Mouse (Mus musculus) heart, embryonic 13.5 days (tissue): ENCODE data around the gene Kcnrg. TPM values are rescaled to one million over a fixed set of nuclear protein-coding genes. Genes with fewer than 3 reads are reported as not detected.
"Not testable (repeated sequence)": the region's sequence is repeated elsewhere in the genome, so short reads cannot be mapped to it uniquely, and the experiment has no call there.

Source experiments
- ATAC-seq: fragments of 200-750 bp; cut with Nextera tagmentation; 2 replicates; pipeline ENCODE4 v1.8.0; 2017; ENCODE audit warnings: moderate TSS enrichment; ENCODE audit not compliant: insufficient number of reproducible peaks, low FRiP score, low TSS enrichment; ENCODE audit errors: extremely low read depth
- H3K27ac ChIP-seq: fragments of 300-500 bp; sonication (generic); replicated peaks from 2 replicates; pipeline ENCODE4 v1.5.1; 2015; ENCODE audit warnings: moderate library complexity, mild to moderate bottlenecking, inconsistent platforms
- H3K27me3 ChIP-seq: fragments of 300-500 bp; sonication (generic); replicated peaks from 2 replicates; pipeline ENCODE4 v1.6.1; 2015; ENCODE audit warnings: mild to moderate bottlenecking, inconsistent platforms
- H3K36me3 ChIP-seq: fragments of 300-500 bp; sonication (generic); 2 replicates; pipeline ENCODE4 v1.6.1; 2015; ENCODE audit warnings: mild to moderate bottlenecking, inconsistent platforms
- H3K4me1 ChIP-seq: fragments of 300-500 bp; sonication (generic); 2 replicates; pipeline ENCODE4 v1.6.1; 2015; ENCODE audit warnings: inconsistent platforms
- H3K4me2 ChIP-seq: fragments of 300-500 bp; sonication (generic); 2 replicates; pipeline ENCODE4 v1.6.1; 2015; ENCODE audit warnings: inconsistent platforms, mild to moderate bottlenecking, moderate library complexity
- H3K4me3 ChIP-seq: fragments of 300-500 bp; sonication (generic); 2 replicates; pipeline ENCODE4 v1.5.1; 2015; ENCODE audit warnings: moderate library complexity, mild to moderate bottlenecking, inconsistent platforms
- H3K9ac ChIP-seq: fragments of 300-500 bp; sonication (generic); 2 replicates; pipeline ENCODE4 v1.6.1; 2015; ENCODE audit warnings: inconsistent platforms, mild to moderate bottlenecking, moderate library complexity
- H3K9me3 ChIP-seq: fragments of 300-500 bp; sonication (generic); 2 replicates; pipeline ENCODE4 v1.6.1; 2016; ENCODE audit warnings: inconsistent platforms
- WGBS: fragments of 180-500 bp; shearing (Covaris S2); methylation state at CpG from one replicate; pipeline ENCODE4 v1.1.7; 2015; ENCODE audit warnings: mixed read lengths; 5-methylcytosine and 5-hydroxymethylcytosine counted together
- polyA plus RNA-seq: library from polyadenylated mRNA; unstranded; fragments of >200 nt; fragmentation: Nextera tagmentation; extraction: Ambion mirVana; gene quantifications from 2 replicates; pipeline ENCODE4 v1.2.1, GENCODE M21; 2015

Gene Kcnrg
- 0.32 and 0.48 TPM in 2 replicates for polyA plus RNA-seq

DNA sequence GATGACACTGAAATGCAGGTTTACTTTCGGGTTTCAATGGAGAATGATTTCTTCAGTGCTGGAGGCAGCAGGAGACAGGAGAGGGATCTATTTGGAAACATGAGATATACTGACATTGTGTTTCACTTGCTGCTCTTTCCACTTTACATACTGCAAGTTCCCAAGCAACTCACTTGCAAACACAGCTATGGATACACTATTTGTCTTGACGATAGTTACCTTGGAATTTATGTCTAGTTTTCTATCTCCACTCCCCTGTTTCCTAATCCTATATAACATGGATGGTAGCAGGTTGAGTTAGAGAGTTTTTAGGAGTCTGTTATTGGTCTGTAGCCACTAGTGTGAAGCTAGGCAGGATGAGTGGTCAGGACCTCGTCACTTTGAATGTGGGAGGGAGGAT is at the start of gene Kcnrg:
Gene Kcnrg (plus strand): TSS at position 301 of the 400 bp plus-strand sequence.
- H3K27me3 ChIP-seq, result no peaks in the 10 kb centered on the region
- H3K9ac ChIP-seq, result no peak within 1 kb of the TSS
- no peak within 1 kb of the TSS for H3K4me2 ChIP-seq
- no peak within 1 kb of the TSS for H3K27ac ChIP-seq
- 79% methylated on average over 3 of the region's 3 CpGs for WGBS
- no peaks in the 10 kb centered on the region for H3K4me1 ChIP-seq
- no peak within 1 kb of the TSS for H3K4me3 ChIP-seq
- ATAC-seq, result no peak
- H3K9me3 ChIP-seq, result no peaks in the 10 kb centered on the region
- H3K36me3 ChIP-seq, result peaks cover 46% of the 10 kb centered on the region

DNA sequence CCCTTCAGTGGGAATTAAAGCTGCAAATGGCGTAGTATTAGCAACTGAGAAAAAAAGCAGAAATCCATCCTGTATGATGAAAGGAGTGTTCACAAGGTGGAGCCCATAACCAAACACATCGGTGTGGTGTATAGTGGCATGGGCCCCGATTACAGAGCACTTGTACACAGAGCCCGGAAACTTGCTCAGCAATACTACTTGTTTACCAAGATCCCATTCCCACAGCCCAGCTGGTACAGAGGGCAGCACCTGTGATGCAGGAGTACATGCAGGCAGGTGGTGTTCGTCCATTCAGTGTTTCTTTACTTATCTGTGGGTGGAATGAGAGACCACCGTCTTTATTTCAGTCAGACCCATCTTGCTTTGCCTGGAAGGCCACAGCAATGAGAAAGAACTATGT is 48.4 kb upstream of the Kcnrg start:
- Histone ChIP-seq H3K9ac (no peak overlapping the region), H3K4me2 (no peak overlapping the region), H3K27me3 (no peaks in the 10 kb centered on the region), H3K36me3 (no peaks in the 10 kb centered on the region), H3K9me3 (peaks cover 11% of the 10 kb centered on the region; the same call in 1 of the 2 replicates), H3K27ac (no peak overlapping the region), H3K4me3 (no peak overlapping the region), H3K4me1 (peaks cover 14% of the 10 kb centered on the region)
- ATAC-seq, result no peak
- WGBS, result 82% methylated on average over 6 of the region's 6 CpGs

DNA sequence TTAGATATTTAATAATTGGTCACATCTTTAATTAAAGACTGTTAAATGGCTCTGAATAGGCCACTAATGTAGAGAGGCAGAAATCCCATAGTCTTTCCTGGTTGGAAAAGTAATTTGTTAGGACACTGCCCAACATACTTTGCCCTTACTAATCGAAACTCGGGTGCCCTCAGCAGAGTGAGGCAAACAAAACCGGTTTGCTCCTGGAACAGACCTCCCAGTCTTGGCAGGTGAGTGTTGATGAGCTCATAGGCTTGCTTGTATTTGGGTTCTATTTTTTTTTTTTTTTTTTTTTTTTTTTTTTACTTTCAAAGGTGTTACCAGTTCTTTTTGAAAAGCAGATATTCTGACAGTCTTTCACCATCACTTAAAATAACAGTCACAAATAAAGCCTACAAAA is 47.4 kb upstream of the Kcnrg start:
- 70% methylated on average over 3 of the region's 3 CpGs for WGBS
- H3K4me2 ChIP-seq, result no peak overlapping the region
- H3K9me3 ChIP-seq, result peaks cover 11% of the 10 kb centered on the region; the same call in 1 of the 2 replicates
- H3K9ac ChIP-seq, result no peak overlapping the region
- H3K4me1 ChIP-seq, result peaks cover 14% of the 10 kb centered on the region
- no peaks in the 10 kb centered on the region for H3K36me3 ChIP-seq
- no peaks in the 10 kb centered on the region for H3K27me3 ChIP-seq
- ATAC-seq, result no peak
- no peak overlapping the region for H3K4me3 ChIP-seq
- H3K27ac ChIP-seq, result no peak overlapping the region

DNA sequence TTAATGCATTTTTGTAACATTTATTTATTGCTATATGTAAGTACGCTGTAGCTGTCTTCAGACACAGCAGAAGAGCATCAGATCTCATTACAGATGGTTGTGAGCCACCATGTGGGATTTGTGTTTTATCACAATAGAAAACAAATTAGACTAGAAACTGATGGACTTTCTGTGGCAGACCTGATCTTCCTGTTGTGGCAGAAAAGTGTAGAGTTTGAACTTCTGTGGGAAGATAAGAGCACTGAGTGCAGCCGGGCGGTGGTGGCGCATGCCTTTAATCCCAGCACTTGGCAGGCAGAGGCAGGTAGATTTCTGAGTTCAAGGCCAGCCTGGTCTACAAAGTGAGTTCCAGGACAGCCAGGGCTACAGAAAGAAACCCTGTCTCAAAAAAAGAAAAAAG is 41.0 kb upstream of the Kcnrg start:
- H3K9ac ChIP-seq, H3K27ac ChIP-seq, H3K4me3 ChIP-seq, H3K4me1 ChIP-seq, ATAC-seq, H3K27me3 ChIP-seq, H3K4me2 ChIP-seq, H3K9me3 ChIP-seq, H3K36me3 ChIP-seq: not testable (repeated sequence)
- 82% methylated on average over 4 of the region's 4 CpGs for WGBS

DNA sequence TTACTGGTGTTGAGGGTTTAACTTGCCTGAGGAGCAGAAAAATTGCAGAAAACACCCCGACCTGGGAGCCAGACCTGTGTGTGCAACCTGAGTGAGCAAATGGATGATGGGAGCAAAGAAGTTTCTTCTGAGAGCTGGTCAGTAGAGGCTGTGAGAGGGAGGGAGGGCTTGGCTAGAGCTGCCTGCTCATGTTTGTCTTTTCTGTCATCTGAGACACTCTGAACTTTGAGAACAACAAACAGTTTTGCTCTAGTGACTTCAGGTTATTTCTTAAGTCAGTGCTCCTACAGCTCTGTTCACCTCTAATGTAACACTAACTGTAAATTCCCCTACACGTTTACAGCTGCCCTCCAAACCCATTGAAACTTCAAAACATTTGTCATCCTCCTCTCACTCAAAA is 37.9 kb upstream of the Kcnrg start:
- ATAC-seq, result no peak
- Histone ChIP-seq H3K4me1 (0 out of 2 replicates have a peak, but pooled peaks cover 3% of the 10 kb centered on the region), H3K4me3 (no peak overlapping the region), H3K4me2 (no peak overlapping the region), H3K9ac (no peak overlapping the region), H3K27me3 (no peaks in the 10 kb centered on the region), H3K27ac (no peak overlapping the region), H3K9me3 (no peaks in the 10 kb centered on the region), H3K36me3 (no peaks in the 10 kb centered on the region)
- 59% methylated on average over 2 of the region's 2 CpGs for WGBS

DNA sequence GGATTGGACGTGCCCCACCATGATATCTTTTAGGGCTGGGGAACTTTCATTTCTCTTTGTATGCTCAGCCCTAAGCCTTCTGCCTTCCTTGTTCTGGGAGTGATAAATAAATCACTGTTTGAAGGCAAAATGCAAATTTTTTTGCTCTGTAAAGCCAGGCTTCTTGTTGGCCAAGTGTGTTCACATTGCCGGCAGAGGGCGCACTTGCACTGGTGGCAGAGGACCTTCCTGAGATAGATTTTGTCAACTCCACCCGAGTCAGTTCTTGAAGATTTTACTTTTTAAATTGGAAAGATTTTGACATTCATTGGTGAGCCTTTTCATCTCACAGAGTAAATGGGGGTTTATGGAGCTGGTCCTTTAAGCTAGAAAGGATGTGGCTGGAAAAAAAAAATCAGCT is 35.9 kb upstream of the Kcnrg start:
- Histone ChIP-seq H3K4me1 (0 out of 2 replicates have a peak, but pooled peaks cover 3% of the 10 kb centered on the region), H3K9ac (no peak overlapping the region), H3K4me2 (peak overlapping the region; percentile 53), H3K36me3 (no peaks in the 10 kb centered on the region), H3K4me3 (no peak overlapping the region), H3K9me3 (no peaks in the 10 kb centered on the region), H3K27ac (no peak overlapping the region), H3K27me3 (no peaks in the 10 kb centered on the region)
- 12% methylated on average over 4 of the region's 4 CpGs for WGBS
- no peak for ATAC-seq

DNA sequence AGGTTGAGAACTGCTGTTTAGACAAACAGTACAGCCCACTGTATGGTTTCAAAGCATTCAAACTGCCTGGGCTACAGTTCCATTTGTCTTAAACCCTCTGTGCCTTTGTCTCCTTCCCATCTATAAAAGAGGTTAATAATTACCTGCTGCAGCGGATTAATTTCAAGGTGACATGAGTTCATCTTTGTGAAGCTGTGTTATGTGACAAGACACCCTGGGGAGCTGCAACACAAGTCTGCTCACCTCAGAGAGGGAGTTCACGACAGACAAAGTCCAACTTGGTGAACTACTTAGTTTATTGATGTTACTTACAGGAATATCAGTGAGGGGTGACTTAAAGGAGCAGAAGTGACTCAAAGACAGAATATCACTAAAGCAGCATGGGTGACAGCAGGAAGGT is 35.1 kb upstream of the Kcnrg start:
- WGBS, result 71% methylated on average over 2 of the region's 2 CpGs
- no peaks in the 10 kb centered on the region for H3K36me3 ChIP-seq

DNA sequence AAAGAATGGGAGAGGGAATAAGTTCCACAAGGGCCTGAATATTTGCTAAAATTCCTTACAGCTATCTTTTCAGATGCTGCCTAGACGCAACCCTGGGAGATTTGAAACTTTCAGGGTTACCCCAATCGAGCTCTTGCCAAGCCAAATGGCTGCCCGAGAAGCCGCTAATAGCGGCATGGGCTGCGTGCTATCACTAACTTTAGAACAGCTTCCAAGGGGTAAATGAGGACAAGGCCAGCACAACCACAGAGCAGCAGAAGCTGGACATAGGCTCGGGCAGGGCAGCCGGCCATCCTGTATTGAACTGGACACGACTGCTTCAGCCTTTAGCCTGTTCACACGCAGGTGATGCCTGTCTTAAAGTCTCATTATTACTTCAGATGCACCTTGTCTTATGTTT is 32.2 kb upstream of the Kcnrg start:
- Histone ChIP-seq H3K4me1 (0 out of 2 replicates have a peak, but pooled peaks cover 3% of the 10 kb centered on the region), H3K4me2 (no peak overlapping the region), H3K27ac (no peak overlapping the region), H3K27me3 (no peaks in the 10 kb centered on the region), H3K4me3 (no peak overlapping the region), H3K9me3 (no peaks in the 10 kb centered on the region), H3K36me3 (no peaks in the 10 kb centered on the region), H3K9ac (no peak overlapping the region)
- WGBS, result 76% methylated on average over 10 of the region's 10 CpGs
- ATAC-seq, result no peak

More for the DNA sequence above, 35.1 kb upstream of the Kcnrg start:
- H3K4me1 ChIP-seq, result 0 out of 2 replicates have a peak, but pooled peaks cover 3% of the 10 kb centered on the region
- no peaks in the 10 kb centered on the region for H3K27me3 ChIP-seq
- H3K4me3 ChIP-seq, result no peak overlapping the region
- H3K27ac ChIP-seq, result no peak overlapping the region
- H3K9ac ChIP-seq, result no peak overlapping the region
- ATAC-seq, result no peak
- H3K9me3 ChIP-seq, result no peaks in the 10 kb centered on the region
- H3K4me2 ChIP-seq, result no peak overlapping the region

DNA sequence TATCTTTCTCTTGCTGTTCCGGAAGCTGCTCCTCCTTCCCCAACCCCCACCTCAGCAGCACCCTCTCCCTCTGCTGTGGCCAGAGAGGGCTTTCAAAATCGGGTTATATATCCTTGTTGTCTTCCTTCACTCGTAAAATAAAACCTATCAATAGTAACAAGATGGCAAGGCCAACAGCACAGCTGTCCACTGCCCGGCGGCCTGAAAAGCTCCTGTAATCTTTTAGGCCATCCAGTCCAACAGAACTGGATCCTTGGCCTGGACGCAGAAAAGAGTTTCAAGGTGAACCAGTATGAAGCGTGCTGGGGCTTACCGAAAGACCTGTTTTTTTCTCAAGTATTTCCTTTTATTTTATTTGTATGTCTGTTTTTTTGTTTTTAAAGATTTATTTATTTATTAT is 31.3 kb upstream of the Kcnrg start:
- 0 out of 2 replicates have a peak, but pooled peaks cover 3% of the 10 kb centered on the region for H3K4me1 ChIP-seq
- no peak overlapping the region for H3K4me2 ChIP-seq
- no peaks in the 10 kb centered on the region for H3K27me3 ChIP-seq
- H3K9me3 ChIP-seq, result no peaks in the 10 kb centered on the region
- WGBS, result 74% methylated on average over 8 of the region's 8 CpGs
- H3K9ac ChIP-seq, result no peak overlapping the region
- H3K4me3 ChIP-seq, result no peak overlapping the region
- ATAC-seq, result no peak
- H3K27ac ChIP-seq, result no peak overlapping the region
- no peaks in the 10 kb centered on the region for H3K36me3 ChIP-seq

DNA sequence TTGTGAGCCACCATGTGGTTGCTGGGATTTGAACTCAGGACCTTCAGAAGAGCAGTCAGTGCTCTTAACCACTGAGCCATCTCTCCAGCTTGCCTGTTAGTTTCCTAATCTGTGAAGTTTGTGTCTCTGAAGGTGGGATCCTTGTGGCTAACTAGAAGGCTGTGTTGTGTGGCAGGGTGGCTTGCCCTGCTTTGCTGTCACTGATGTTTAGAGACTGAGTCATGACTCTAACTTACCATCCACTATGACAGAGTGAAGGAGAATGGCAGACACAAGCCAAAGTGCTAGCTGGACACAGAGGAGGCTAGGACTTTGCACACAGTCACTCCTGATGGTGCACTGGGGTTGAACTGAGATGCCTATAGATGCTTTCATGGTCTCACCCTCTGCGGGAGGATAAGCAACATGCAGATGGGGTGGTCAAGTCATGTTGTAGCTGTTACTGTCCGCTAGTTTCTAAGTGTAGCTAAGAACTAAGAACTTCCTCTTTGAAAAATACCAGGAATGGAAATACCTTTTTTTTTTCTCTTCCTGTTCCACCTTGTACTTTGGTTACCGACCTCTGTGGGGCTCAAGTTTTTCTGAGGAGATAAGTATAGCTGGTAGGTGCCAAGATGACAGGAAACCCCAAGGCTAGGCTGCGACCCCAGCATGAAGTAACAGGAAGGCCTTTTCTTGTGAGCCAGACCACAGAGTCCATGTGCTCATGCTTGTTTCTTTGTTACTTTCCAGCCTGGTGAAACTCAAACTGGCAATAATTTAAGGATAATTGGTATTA is 17.8 kb upstream of the Kcnrg start:
- WGBS, result 56% methylated on average over 4 of the region's 4 CpGs
- Histone ChIP-seq H3K36me3 (no peaks in the 10 kb centered on the region), H3K4me2 (no peak overlapping the region), H3K27ac (no peak overlapping the region), H3K9me3 (no peaks in the 10 kb centered on the region), H3K4me3 (no peak overlapping the region), H3K27me3 (no peaks in the 10 kb centered on the region), H3K4me1 (no peaks in the 10 kb centered on the region), H3K9ac (no peak overlapping the region)
- no peak for ATAC-seq

DNA sequence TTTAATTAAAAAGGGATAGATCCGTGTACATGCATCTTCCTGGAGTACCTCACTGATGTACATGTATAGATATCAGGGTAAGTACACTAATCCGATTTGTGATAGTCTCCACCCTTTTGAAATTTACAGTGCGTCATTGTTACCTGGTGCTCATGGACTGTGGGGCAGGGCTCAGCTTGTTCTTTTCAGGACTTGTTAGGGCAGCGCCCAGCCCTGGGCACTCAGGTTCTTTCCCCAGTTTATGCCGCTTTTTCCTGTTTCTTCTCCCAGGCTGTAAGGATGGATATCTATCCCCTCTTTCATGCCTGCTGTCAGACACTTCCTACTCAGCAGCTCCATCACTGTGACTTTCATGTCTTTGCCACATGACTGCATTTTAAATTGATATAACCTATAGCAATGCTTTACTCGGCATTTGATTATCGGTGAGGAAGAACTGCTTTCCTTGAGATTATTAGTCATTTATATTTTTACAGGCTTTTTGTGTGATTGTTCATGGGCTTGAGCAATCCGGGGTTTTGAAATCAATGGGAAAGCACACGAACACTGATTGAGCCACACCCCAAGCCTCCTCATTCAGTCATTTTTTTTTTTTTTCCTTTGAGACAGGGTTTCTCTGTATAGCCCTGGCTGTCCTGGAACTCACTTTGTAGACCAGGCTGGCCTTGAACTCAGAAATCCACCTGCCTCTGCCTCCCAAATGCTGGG is 10.4 kb upstream of the Kcnrg start:
- no peaks in the 10 kb centered on the region for H3K9me3 ChIP-seq
- WGBS, result 84% methylated on average over 9 of the region's 9 CpGs
- no peak for ATAC-seq
- no peak overlapping the region for H3K4me2 ChIP-seq
- H3K4me1 ChIP-seq, result peaks cover 22% of the 10 kb centered on the region
- no peak overlapping the region for H3K9ac ChIP-seq
- no peaks in the 10 kb centered on the region for H3K27me3 ChIP-seq
- H3K27ac ChIP-seq, result no peak overlapping the region
- no peak overlapping the region for H3K4me3 ChIP-seq
- H3K36me3 ChIP-seq, result peaks cover 5% of the 10 kb centered on the region; the same call in 1 of the 2 replicates
